Mouse (Mus musculus) intestine, postnatal 0 days (tissue): ENCODE data around the gene Ascl4. TPM values are rescaled to one million over a fixed set of nuclear protein-coding genes. Genes with fewer than 3 reads are reported as not detected.

Source experiments
- ATAC-seq: fragments of 200-750 bp; cut with Nextera tagmentation; 2 replicates; pipeline ENCODE4 v1.8.0; 2017; ENCODE audit warnings: mild to moderate bottlenecking, moderate TSS enrichment, moderate library complexity
- H3K27ac ChIP-seq: fragments of 300-500 bp; sonication (generic); 2 replicates; pipeline ENCODE4 v1.5.1; 2014; ENCODE audit warnings: mild to moderate bottlenecking, low read depth, low read length, moderate library complexity
- H3K27me3 ChIP-seq: fragments of 300-500 bp; sonication (generic); replicated peaks from 2 replicates; pipeline ENCODE4 v1.6.1; 2014; ENCODE audit warnings: low read length, mixed read lengths; ENCODE audit not compliant: control insufficient read depth, insufficient read depth
- H3K36me3 ChIP-seq: fragments of 300-500 bp; sonication (generic); 2 replicates; pipeline ENCODE4 v1.6.1; 2014; ENCODE audit warnings: mild to moderate bottlenecking, moderate library complexity; ENCODE audit not compliant: control insufficient read depth, insufficient read depth
- H3K4me1 ChIP-seq: fragments of 300-500 bp; sonication (generic); replicated peaks from 2 replicates; pipeline ENCODE4 v1.6.1; 2014; ENCODE audit warnings: antibody characterized with exemption, low read length, mixed read lengths; ENCODE audit not compliant: control insufficient read depth, insufficient read depth
- H3K4me2 ChIP-seq: fragments of 300-500 bp; sonication (generic); replicated peaks from 2 replicates; pipeline ENCODE4 v1.6.1; 2014; ENCODE audit warnings: low read depth, mild to moderate bottlenecking, moderate library complexity
- H3K4me3 ChIP-seq: fragments of 300-500 bp; sonication (generic); 2 replicates; pipeline ENCODE4 v1.5.1; 2014; ENCODE audit warnings: low read depth, low read length
- H3K9ac ChIP-seq: fragments of 300-500 bp; sonication (generic); 2 replicates; pipeline ENCODE4 v1.6.1; 2014; ENCODE audit warnings: mild to moderate bottlenecking, low read depth, low read length
- H3K9me3 ChIP-seq: fragments of 300-500 bp; sonication (generic); 2 replicates; pipeline ENCODE4 v1.6.1; 2016; ENCODE audit warnings: mixed run types; ENCODE audit not compliant: control insufficient read depth
- CTCF ChIP-seq: sonication (generic); IDR thresholded peaks from 2 replicates; pipeline ENCODE4 v1.5.1; 2016; ENCODE audit warnings: low read depth, mild to moderate bottlenecking, control low read depth, antibody characterized with exemption, moderate library complexity
- WGBS: fragments of 180-500 bp; shearing (Covaris S2); extraction: QIAGEN DNeasy Blood & Tissue Kit; methylation state at CpG from one replicate; pipeline ENCODE4 v1.1.7; 2014; 5-methylcytosine and 5-hydroxymethylcytosine counted together
- polyA plus RNA-seq: library from polyadenylated mRNA; unstranded; fragments of >200 nt; fragmentation: Nextera tagmentation; extraction: Ambion mirVana; gene quantifications from 2 replicates; pipeline ENCODE4 v1.2.1, GENCODE M21; 2015

Ascl4 gene
- polyA plus RNA-seq, 1 experiment from 2014 or later = 0.20 TPM

DNA sequence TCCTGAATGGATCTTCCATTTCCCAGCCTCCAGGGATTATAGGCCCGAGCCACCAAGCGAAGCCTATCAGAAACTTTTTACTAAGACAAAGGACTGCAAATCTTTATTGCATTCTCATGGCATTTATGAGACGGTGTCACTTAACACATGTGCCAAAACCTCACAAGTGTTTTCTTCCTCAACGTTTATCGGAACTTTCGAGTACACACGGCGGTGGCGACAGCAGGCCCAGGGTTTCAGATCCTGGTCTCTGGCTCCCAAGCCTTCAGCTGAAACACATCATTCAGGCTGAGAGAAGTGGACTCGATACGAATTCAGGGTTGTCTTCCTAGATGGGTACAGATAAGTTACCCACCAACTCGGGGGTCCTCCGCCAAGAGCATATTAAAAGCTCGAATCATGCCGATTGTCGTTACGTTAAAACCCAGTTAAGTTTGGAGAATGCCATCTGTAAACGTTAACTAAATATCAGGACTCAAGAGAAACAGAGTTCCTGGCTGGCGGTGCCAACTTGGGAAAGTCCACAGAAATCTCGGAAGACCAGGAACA, 29.5 kb downstream of the Ascl4 start:
- no peaks in the 10 kb centered on the region for H3K27me3 ChIP-seq
- H3K4me1 ChIP-seq = no peaks in the 10 kb centered on the region
- no peak for TF ChIP-seq CTCF
- 2% methylated on average over 20 of the region's 20 CpGs for WGBS
- peaks cover 8% of the 10 kb centered on the region for H3K36me3 ChIP-seq
- H3K9ac ChIP-seq = peak overlapping the region; percentile 87
- no peaks in the 10 kb centered on the region for H3K9me3 ChIP-seq
- H3K4me3 ChIP-seq = peak overlapping the region; percentile 93
- peak overlapping the region; percentile 84 for H3K27ac ChIP-seq
- peak overlapping the region; percentile 68 for H3K4me2 ChIP-seq
- peak; percentile 1; the same call in 1 of the 2 replicates for ATAC-seq

DNA sequence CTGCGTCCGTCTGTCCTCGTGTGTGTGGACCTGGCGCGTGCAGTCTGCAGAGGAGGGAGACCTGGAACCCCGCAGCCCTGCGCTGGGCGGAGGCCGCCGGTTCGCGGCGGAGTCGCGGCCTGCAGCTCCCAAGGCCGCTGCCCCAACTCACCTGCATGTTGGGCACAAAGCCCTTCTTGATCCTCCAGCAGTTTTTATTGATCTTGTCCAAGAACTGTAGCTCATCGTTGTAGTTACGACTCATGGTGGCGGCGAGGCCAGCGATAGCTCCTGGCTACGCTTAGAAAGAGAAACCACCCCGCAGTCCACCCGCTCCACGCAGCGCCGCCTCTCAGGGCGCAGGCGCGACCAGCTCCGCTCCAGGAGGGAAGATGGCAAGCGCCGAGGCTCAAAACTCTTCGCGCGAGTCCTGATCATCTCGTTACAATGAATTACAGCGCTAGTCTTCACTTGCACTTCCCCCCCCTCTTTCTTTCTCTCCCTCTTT, 30.0 kb downstream of the Ascl4 start, which contains the start of gene Rtcb:
Gene Rtcb, minus strand, starts transcription at position 360 of the 487 bp plus-strand sequence.
- no peaks in the 10 kb centered on the region for H3K4me1 ChIP-seq
- ATAC-seq = peak; percentile 91
- peak within 1 kb of the TSS; percentile 84 for H3K27ac ChIP-seq
- peak within 1 kb of the TSS; percentile 68 for H3K4me2 ChIP-seq
- peaks cover 6% of the 10 kb centered on the region for H3K36me3 ChIP-seq
- H3K27me3 ChIP-seq = no peaks in the 10 kb centered on the region
- 0% methylated on average over 38 of the region's 38 CpGs for WGBS
- H3K9me3 ChIP-seq = no peaks in the 10 kb centered on the region
- no peak for TF ChIP-seq CTCF
- H3K9ac ChIP-seq = peak within 1 kb of the TSS; percentile 87
- peak within 1 kb of the TSS; percentile 93 for H3K4me3 ChIP-seq

DNA sequence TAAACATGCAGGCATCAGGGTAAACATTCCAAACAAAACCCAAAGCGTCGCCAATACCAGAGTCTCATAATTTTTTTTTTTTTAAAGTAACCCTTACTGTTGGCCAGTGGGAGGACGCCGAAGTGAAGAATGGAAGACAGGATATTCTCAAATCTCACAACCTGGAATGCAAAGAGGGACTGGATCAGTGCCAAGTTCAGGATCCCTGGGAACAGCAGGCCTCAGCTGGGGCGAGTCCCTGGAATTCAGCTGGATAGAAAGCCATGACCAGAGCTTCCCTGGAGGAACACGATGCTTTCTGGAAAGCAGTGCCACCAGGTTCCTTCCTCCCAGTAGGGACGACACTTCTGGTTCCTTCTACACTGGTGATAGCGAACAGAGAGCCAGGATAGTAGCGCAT, 35.4 kb downstream of the Ascl4 start:
- 57% methylated on average over 9 of the region's 9 CpGs for WGBS
- Histone ChIP-seq H3K4me1 (no peaks in the 10 kb centered on the region), H3K9ac (no peak overlapping the region), H3K4me2 (no peak overlapping the region), H3K4me3 (no peak overlapping the region), H3K27ac (no peak overlapping the region), H3K9me3 (no peaks in the 10 kb centered on the region), H3K27me3 (no peaks in the 10 kb centered on the region), H3K36me3 (no peaks in the 10 kb centered on the region)
- ATAC-seq = no peak
- TF ChIP-seq CTCF = no peak

DNA sequence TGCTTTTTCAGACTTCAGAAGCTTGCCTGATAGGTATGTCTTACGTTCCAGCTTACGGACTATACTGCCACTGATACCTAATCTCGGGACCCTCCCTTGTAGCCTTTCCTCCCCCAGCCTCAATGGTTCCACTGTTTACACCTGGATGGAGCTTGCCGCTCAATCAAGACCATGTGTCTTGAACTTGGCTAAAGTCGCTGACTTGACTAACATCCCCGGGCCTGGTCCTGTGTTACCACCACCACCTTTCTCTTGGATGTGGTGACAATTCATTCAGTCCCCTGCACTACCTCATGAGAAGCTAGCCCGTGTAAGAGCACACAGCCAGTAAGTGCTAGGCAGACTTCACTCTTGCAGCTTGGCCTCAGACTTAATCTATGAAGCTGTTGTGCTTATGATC, 36.8 kb downstream of the Ascl4 start:
- Histone ChIP-seq H3K27ac (no peak overlapping the region), H3K4me3 (no peak overlapping the region), H3K4me2 (no peak overlapping the region), H3K27me3 (no peaks in the 10 kb centered on the region), H3K36me3 (no peaks in the 10 kb centered on the region), H3K4me1 (no peaks in the 10 kb centered on the region), H3K9me3 (no peaks in the 10 kb centered on the region), H3K9ac (no peak overlapping the region)
- 89% methylated on average over 7 of the region's 7 CpGs for WGBS
- ATAC-seq = no peak
- no peak for TF ChIP-seq CTCF

DNA sequence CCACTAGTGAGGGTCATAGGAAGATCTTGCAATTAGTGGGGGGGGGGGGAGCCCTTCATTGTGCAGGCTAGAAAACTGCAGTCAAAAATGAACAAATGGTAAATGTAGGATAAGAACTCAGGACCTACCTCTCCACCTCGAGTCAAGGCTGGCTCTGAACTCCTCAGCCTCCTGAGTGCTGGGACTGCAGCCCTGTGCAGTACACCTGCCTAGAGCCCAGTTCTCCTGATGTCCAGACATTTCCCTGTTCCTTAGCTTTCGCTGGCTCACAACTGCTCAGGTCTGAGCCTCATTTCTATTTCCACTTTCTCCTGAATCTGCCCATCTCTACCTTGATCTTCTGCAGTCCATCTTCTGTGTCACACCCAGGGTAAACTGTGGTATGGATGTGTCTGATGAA, 39.0 kb downstream of the Ascl4 start:
- Histone ChIP-seq H3K4me3 (no peak overlapping the region), H3K9ac (no peak overlapping the region), H3K27me3 (no peaks in the 10 kb centered on the region), H3K4me2 (no peak overlapping the region), H3K27ac (no peak overlapping the region), H3K4me1 (no peaks in the 10 kb centered on the region), H3K36me3 (no peaks in the 10 kb centered on the region), H3K9me3 (no peaks in the 10 kb centered on the region)
- no peak for ATAC-seq
- TF ChIP-seq CTCF = no peak
- WGBS = 54% methylated on average over 2 of the region's 2 CpGs

DNA sequence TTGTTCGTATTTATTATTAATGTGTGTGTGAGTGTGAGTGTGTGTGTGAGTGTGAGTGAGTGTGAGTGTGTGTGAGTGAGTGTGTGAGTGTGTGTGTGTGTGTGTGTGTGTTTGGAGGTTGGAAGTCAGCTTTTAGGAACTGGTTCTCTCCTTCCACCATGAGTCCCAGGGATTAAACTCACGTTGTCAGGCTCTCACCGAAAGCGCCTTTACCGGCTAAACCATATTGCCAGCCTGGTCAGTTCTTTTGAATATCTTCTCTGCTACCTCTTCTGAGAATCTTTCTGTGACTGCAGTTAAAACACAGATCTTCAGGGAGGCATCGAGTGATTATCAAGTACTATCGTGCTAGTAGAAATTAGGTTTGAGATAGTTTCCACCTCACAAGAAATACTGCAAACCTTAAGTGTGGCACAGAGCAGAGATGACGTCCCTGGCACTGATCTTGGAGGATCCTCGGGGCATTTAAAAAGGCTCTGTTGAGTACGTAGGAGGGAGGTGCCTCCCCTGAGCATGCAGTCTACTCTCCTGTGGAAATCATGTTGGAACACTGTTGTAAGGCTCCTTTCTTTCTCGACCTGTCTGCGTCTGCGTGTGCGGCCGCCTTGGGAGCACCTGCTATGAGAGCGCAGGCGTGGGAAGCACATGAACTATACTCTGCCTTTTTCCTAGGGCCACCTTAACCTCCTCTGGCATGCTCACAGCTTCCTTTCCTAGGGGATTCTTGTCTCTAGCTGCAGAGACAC, 40.1 kb downstream of the Ascl4 start:
- Histone ChIP-seq H3K4me2 (no peak overlapping the region), H3K4me1 (no peaks in the 10 kb centered on the region), H3K27me3 (no peaks in the 10 kb centered on the region), H3K36me3 (no peaks in the 10 kb centered on the region), H3K27ac (no peak overlapping the region), H3K9me3 (no peaks in the 10 kb centered on the region), H3K9ac (no peak overlapping the region), H3K4me3 (no peak overlapping the region)
- WGBS = 64% methylated on average over 17 of the region's 17 CpGs
- TF ChIP-seq CTCF = no peak
- no peak for ATAC-seq
